Mouse (Mus musculus) T-helper 2 cell (primary cell): ENCODE data around the gene Ckmt1.

ENCODE experiments used
- in situ Hi-C: fragments of 300-600 bp; cut with MboI, MseI; formaldehyde crosslinking; loops from one replicate; pipeline ENCODE4 v1.15.1; 2025; ENCODE audit warnings: high pct_unique_total_duplicates

Ckmt1 gene

GRCm38 (mm10) chr2:121412843-121413386 lies 55.4 kb downstream of the Ckmt1 start:
- in situ Hi-C loops: no loop called here
